In genomic region chr19:8586350-8586749, GRCm38 (mm10) we compare ENCODE assay signal across 24 mouse cellular contexts. TPM values are rescaled to one million over a fixed set of nuclear protein-coding genes. Genes with fewer than 3 reads are reported as not detected.
A peak's percentile ranks its signal among the peaks of the same experiment; 100 is the strongest.
DNase-seq lines count a peak whose midpoint lies in the region; ATAC-seq and TF ChIP-seq lines count a peak whose summit lies in the region.
"Had no signal": no experiment of that assay in that cellular context is flagged by ENCODE, and none has a peak within 500 bp of the region (broad histone marks: within the 10 kb centered on the region; RNA-seq: fewer than 3 reads in every experiment).

No protein-coding gene starts in this region.

- no peak for TF ChIP-seq POLR2A in cerebellum, adult 2 months (IDR thresholded peaks at IDR 0.05; ENCODE audit: borderline replicate concordance, insufficient read depth, low read length)

- no peaks in the 10 kb centered on the region for H3K36me3 ChIP-seq in forebrain, postnatal 0 days (ENCODE audit: insufficient read depth)
- H3K36me3 ChIP-seq in forebrain, embryonic 12.5 days (replicated peaks) = no peaks in the 10 kb centered on the region
- H3K36me3 ChIP-seq: embryonic facial prominence, embryonic 12.5 days; limb, embryonic 12.5 days; liver, embryonic 13.5 days; lung, embryonic 15.5 days; midbrain, embryonic 12.5 days had no signal

- no peak for TF ChIP-seq CTCF in forebrain, postnatal 0 days (IDR thresholded peaks at IDR 0.05; ENCODE audit: low read depth)
- no peak for TF ChIP-seq CTCF in layer of hippocampus, adult 2 months (conservative IDR thresholded peaks at IDR 0.05)
- TF ChIP-seq CTCF in cerebellum, adult 2 months (IDR thresholded peaks at IDR 0.05; ENCODE audit: borderline replicate concordance, insufficient read depth, low read depth, low read length) = no peak

- peak overlapping the region; percentile 54; the same call in 1 of the 2 replicates for H3K27ac ChIP-seq in forebrain, postnatal 0 days (ENCODE audit: low read depth, low read length)
- H3K27ac ChIP-seq in forebrain, embryonic 12.5 days = no peak overlapping the region
- H3K27ac ChIP-seq in layer of hippocampus, adult 2 months = peak overlapping the region; percentile 91
- no peak overlapping the region for H3K27ac ChIP-seq in cerebellum, adult 2 months (ENCODE audit: insufficient read depth, low read length)
- H3K27ac ChIP-seq: embryonic facial prominence, embryonic 12.5 days; limb, embryonic 12.5 days; liver, embryonic 13.5 days; lung, embryonic 15.5 days; macrophage; midbrain, embryonic 12.5 days had no signal

- H3K4me2 ChIP-seq in forebrain, postnatal 0 days (ENCODE audit: low read depth) = no peak overlapping the region
- no peak overlapping the region for H3K4me2 ChIP-seq in forebrain, embryonic 12.5 days
- H3K4me2 ChIP-seq: embryonic facial prominence, embryonic 12.5 days; limb, embryonic 12.5 days; liver, embryonic 13.5 days; lung, embryonic 15.5 days; midbrain, embryonic 12.5 days had no signal

- ATAC-seq in forebrain, postnatal 0 days = peak; percentile 89
- no peak for ATAC-seq in forebrain, embryonic 12.5 days (ENCODE audit: low FRiP score)
- ATAC-seq: inflammation-experienced regulatory T-cells, adult 6 months had no signal

- no peaks in the 10 kb centered on the region for H3K27me3 ChIP-seq in forebrain, postnatal 0 days (ENCODE audit: insufficient read depth, low read length)
- H3K27me3 ChIP-seq in forebrain, embryonic 12.5 days = no peaks in the 10 kb centered on the region
- H3K27me3 ChIP-seq in cerebellum, adult 2 months (ENCODE audit: control insufficient read depth, insufficient read depth, low read length) = no peaks in the 10 kb centered on the region
- H3K27me3 ChIP-seq: embryonic facial prominence, embryonic 12.5 days; limb, embryonic 12.5 days; liver, embryonic 13.5 days; lung, embryonic 15.5 days; midbrain, embryonic 12.5 days had no signal

- H3K4me3 ChIP-seq in forebrain, postnatal 0 days (ENCODE audit: low read depth, low read length) = no peak overlapping the region
- no peak overlapping the region for H3K4me3 ChIP-seq in forebrain, embryonic 12.5 days (replicated peaks)
- no peak overlapping the region for H3K4me3 ChIP-seq in layer of hippocampus, adult 2 months
- H3K4me3 ChIP-seq in cerebellum, adult 2 months (replicated peaks; ENCODE audit: insufficient read depth, low read depth, low read length) = no peak overlapping the region
- H3K4me3 ChIP-seq: embryonic facial prominence, embryonic 12.5 days; limb, embryonic 12.5 days; liver, embryonic 13.5 days; lung, embryonic 15.5 days; midbrain, embryonic 12.5 days had no signal

- DNase-seq in forebrain, postnatal 0 days = peak; percentile 62
- peak; percentile 38 to 75 for DNase-seq in layer of hippocampus, adult 2 months (ENCODE audit: low spot score in 2 of 2)
- no peak for DNase-seq in layer of hippocampus, postnatal 36 days
- peak; percentile 45 to 77 for DNase-seq in right cerebral cortex, postnatal 10 days (ENCODE audit: low spot score in 2 of 2)
- no peak for DNase-seq in right cerebral cortex, postnatal 25 days
- DNase-seq in spleen, postnatal 14 days (ENCODE audit: low spot score in 2 of 2) = no peak
- no peak for DNase-seq in cerebellum, adult 2 months
- DNase-seq: adrenal gland, adult 2 months; cerebellum, adult 11-12 months; heart, adult 18-20 months; heart, postnatal 4 days; kidney, adult 9 months; kidney, postnatal 4 days; liver, embryonic 13.5 days had no signal

- 45% methylated on average over 3 of the region's 3 CpGs for WGBS in forebrain, postnatal 0 days
- 66% methylated on average over 3 of the region's 3 CpGs for WGBS in forebrain, embryonic 12.5 days
- WGBS in cerebellum, adult 2 months = 53% methylated on average over 3 of the region's 3 CpGs

- no peak overlapping the region for H3K9ac ChIP-seq in forebrain, postnatal 0 days
- no peak overlapping the region for H3K9ac ChIP-seq in forebrain, embryonic 12.5 days
- H3K9ac ChIP-seq: embryonic facial prominence, embryonic 12.5 days; limb, embryonic 12.5 days; liver, embryonic 13.5 days; lung, embryonic 15.5 days; midbrain, embryonic 12.5 days had no signal

- no peaks in the 10 kb centered on the region for H3K9me3 ChIP-seq in forebrain, postnatal 0 days (ENCODE audit: low read length)
- no peaks in the 10 kb centered on the region for H3K9me3 ChIP-seq in forebrain, embryonic 12.5 days
- H3K9me3 ChIP-seq: embryonic facial prominence, embryonic 12.5 days; limb, embryonic 12.5 days; liver, embryonic 13.5 days; lung, embryonic 15.5 days; midbrain, embryonic 12.5 days had no signal

- no peaks in the 10 kb centered on the region for H3K4me1 ChIP-seq in forebrain, postnatal 0 days (ENCODE audit: insufficient read depth)
- H3K4me1 ChIP-seq in forebrain, embryonic 12.5 days = 0 out of 2 replicates have a peak, but pooled peaks cover 2% of the 10 kb centered on the region
- no peaks in the 10 kb centered on the region for H3K4me1 ChIP-seq in cerebellum, adult 2 months (ENCODE audit: control insufficient read depth, insufficient read depth, low read length)
- H3K4me1 ChIP-seq: midbrain, embryonic 12.5 days had no signal

RNA-seq across cellular contexts. Expression of gene Slc22a8, which starts 4.7 kb away (rescaled TPM):
- total RNA-seq in forebrain, postnatal 0 days (2014; rRNA removed) = 9.1 and 13.1 TPM in 2 replicates
- polyA plus RNA-seq in forebrain, postnatal 0 days (2015; fragmentation: Nextera tagmentation; extraction: Ambion mirVana) = 16.6 and 19.0 TPM in 2 replicates
- polyA plus RNA-seq in forebrain, embryonic 12.5 days (2016; fragmentation: Nextera tagmentation; extraction: Ambion mirVana) = 0.28 and 0.40 TPM in 2 replicates
- 1 to 10 TPM; 6.6 to 9.7 TPM for total RNA-seq in layer of hippocampus, adult 2 months (2021)
- 1 to 10 TPM; 8.6 TPM for total RNA-seq in layer of hippocampus, postnatal 36 days (2021)
- 18.2 and 19.1 TPM in 2 replicates for polyA plus RNA-seq in cerebellum, adult 2 months (2012; rRNA removed)
- total RNA-seq: common myeloid progenitor, adult 5-6 weeks; gastrocnemius, adult 8-10 months; heart, adult 18-20 months; heart, postnatal 4 days had no signal
- polyA plus RNA-seq: heart, embryonic 14.5 days; inflammation-experienced regulatory T-cells, adult 6 months; limb, embryonic 12.5 days; macrophage had no signal

RNA-seq across cellular contexts. Expression of gene Slc22a6, which starts 31.5 kb away (rescaled TPM):
- 11.5 and 19.0 TPM in 2 replicates for total RNA-seq in forebrain, postnatal 0 days (2014; rRNA removed)
- polyA plus RNA-seq in forebrain, postnatal 0 days (2015; fragmentation: Nextera tagmentation; extraction: Ambion mirVana) = 13.2 and 15.5 TPM in 2 replicates
- polyA plus RNA-seq in forebrain, embryonic 12.5 days (2016; fragmentation: Nextera tagmentation; extraction: Ambion mirVana) = 0.70 and 0.87 TPM in 2 replicates
- total RNA-seq in layer of hippocampus, adult 2 months (2021) = 1 to 10 TPM; 2.2 to 2.8 TPM
- total RNA-seq in layer of hippocampus, postnatal 36 days (2021) = 1 to 10 TPM; 1.7 to 2.1 TPM
- polyA plus RNA-seq in cerebellum, adult 2 months (2012; rRNA removed) = 2.5 and 3.9 TPM in 2 replicates
- total RNA-seq: adrenal gland, adult 2 months; common myeloid progenitor, adult 5-6 weeks; gastrocnemius, adult 8-10 months; heart, adult 18-20 months; heart, postnatal 4 days had no signal
- polyA plus RNA-seq: adrenal gland, adult 2 months; heart, embryonic 14.5 days; inflammation-experienced regulatory T-cells, adult 6 months; limb, embryonic 12.5 days; liver, embryonic 13.5 days; macrophage had no signal

Comparison
In these comparisons a context has a peak if more than half of its experiments do, and no peak if none do; other contexts are left out.
1. DNase-seq: peak in forebrain, postnatal 0 days (single experiment), layer of hippocampus, adult 2 months (2 of 2) and right cerebral cortex, postnatal 10 days (2 of 2); none in layer of hippocampus, postnatal 36 days (0 of 2), right cerebral cortex, postnatal 25 days (single experiment), spleen, postnatal 14 days (0 of 2) and cerebellum, adult 2 months (0 of 2).
2. H3K27ac ChIP-seq: peak in forebrain, postnatal 0 days (single experiment) and layer of hippocampus, adult 2 months (single experiment); none in forebrain, embryonic 12.5 days (single experiment) and cerebellum, adult 2 months (single experiment).